Mouse (Mus musculus): ENCODE data around the gene Pgls. TPM values are rescaled to one million over a fixed set of nuclear protein-coding genes. Genes with fewer than 3 reads are reported as not detected.

The Pgls gene
- polyA plus RNA-seq, 1 experiment, result 266 TPM

GRCm38 (mm10) chr8:71591017-71591416 lies 959 bp upstream of the Pgls start:
- H3K4me3 ChIP-seq (ENCODE audit: low read depth, low read length), result peak overlapping the region; percentile 80
- no peaks in the 10 kb centered on the region; the same call in 1 of the 2 replicates for H3K27me3 ChIP-seq (ENCODE audit: control insufficient read depth, insufficient read depth, low read length)
- 30% methylated on average over 5 of the region's 5 CpGs for WGBS
- H3K27ac ChIP-seq (ENCODE audit: insufficient read depth, low read depth, low read length), result peak overlapping the region; percentile 94
- H3K4me1 ChIP-seq (ENCODE audit: control insufficient read depth, insufficient read depth, insufficient read length, low read length), result peaks cover 15% of the 10 kb centered on the region
- H3K36me3 ChIP-seq (ENCODE audit: control insufficient read depth, insufficient read depth, low read length), result no peaks in the 10 kb centered on the region
- TF ChIP-seq CTCF (IDR thresholded peaks at IDR 0.05; ENCODE audit: extremely low read depth, insufficient read length, insufficient replicate concordance, low read depth, low read length) (no peak), POLR2A (IDR thresholded peaks at IDR 0.05; ENCODE audit: low read depth, low read length) (no peak)

- H3K4me3 ChIP-seq (ENCODE audit: low read depth, low read length), result peak overlapping the region; percentile 80
- TF ChIP-seq CTCF (IDR thresholded peaks at IDR 0.05; ENCODE audit: extremely low read depth, insufficient read length, insufficient replicate concordance, low read depth, low read length) (no peak), POLR2A (IDR thresholded peaks at IDR 0.05; ENCODE audit: low read depth, low read length) (no peak)
- 4% methylated on average over 60 of the region's 60 CpGs for WGBS
- H3K4me1 ChIP-seq (ENCODE audit: control insufficient read depth, insufficient read depth, insufficient read length, low read length), result peaks cover 15% of the 10 kb centered on the region
- peak overlapping the region; percentile 94 for H3K27ac ChIP-seq (ENCODE audit: insufficient read depth, low read depth, low read length)
- no peaks in the 10 kb centered on the region; the same call in 1 of the 2 replicates for H3K27me3 ChIP-seq (ENCODE audit: control insufficient read depth, insufficient read depth, low read length)
- no peaks in the 10 kb centered on the region for H3K36me3 ChIP-seq (ENCODE audit: control insufficient read depth, insufficient read depth, low read length)
These were observed 596 bp downstream of the Pgls start for GRCm38 (mm10) chr8:71592374-71593170.

GRCm38 (mm10) chr8:71593556-71594323 lies 1.8 kb downstream of the Pgls start:
- 89% methylated on average over 8 of the region's 8 CpGs for WGBS
- Histone ChIP-seq H3K36me3 (ENCODE audit: control insufficient read depth, insufficient read depth, low read length) (no peaks in the 10 kb centered on the region), H3K27me3 (ENCODE audit: control insufficient read depth, insufficient read depth, low read length) (no peaks in the 10 kb centered on the region; the same call in 1 of the 2 replicates), H3K4me1 (ENCODE audit: control insufficient read depth, insufficient read depth, insufficient read length, low read length) (peaks cover 15% of the 10 kb centered on the region), H3K4me3 (ENCODE audit: low read depth, low read length) (no peak overlapping the region), H3K27ac (ENCODE audit: insufficient read depth, low read depth, low read length) (no peak overlapping the region)
- TF ChIP-seq CTCF (IDR thresholded peaks at IDR 0.05; ENCODE audit: extremely low read depth, insufficient read length, insufficient replicate concordance, low read depth, low read length), result no peak
- no peak for TF ChIP-seq POLR2A (IDR thresholded peaks at IDR 0.05; ENCODE audit: low read depth, low read length)

GRCm38 (mm10) chr8:71594324-71594722 lies 2.3 kb downstream of the Pgls start:
- TF ChIP-seq CTCF (IDR thresholded peaks at IDR 0.05; ENCODE audit: extremely low read depth, insufficient read length, insufficient replicate concordance, low read depth, low read length), result no peak
- no peak for TF ChIP-seq POLR2A (IDR thresholded peaks at IDR 0.05; ENCODE audit: low read depth, low read length)
- Histone ChIP-seq H3K27ac (ENCODE audit: insufficient read depth, low read depth, low read length) (no peak overlapping the region), H3K36me3 (ENCODE audit: control insufficient read depth, insufficient read depth, low read length) (no peaks in the 10 kb centered on the region), H3K4me1 (ENCODE audit: control insufficient read depth, insufficient read depth, insufficient read length, low read length) (peaks cover 15% of the 10 kb centered on the region), H3K4me3 (ENCODE audit: low read depth, low read length) (no peak overlapping the region), H3K27me3 (ENCODE audit: control insufficient read depth, insufficient read depth, low read length) (no peaks in the 10 kb centered on the region; the same call in 1 of the 2 replicates)
- WGBS, result 99% methylated on average over 4 of the region's 4 CpGs

- no peak overlapping the region for H3K27ac ChIP-seq (ENCODE audit: insufficient read depth, low read depth, low read length)
- H3K4me3 ChIP-seq (ENCODE audit: low read depth, low read length), result no peak overlapping the region
- H3K4me1 ChIP-seq (ENCODE audit: control insufficient read depth, insufficient read depth, insufficient read length, low read length), result peaks cover 10% of the 10 kb centered on the region
- H3K27me3 ChIP-seq (ENCODE audit: control insufficient read depth, insufficient read depth, low read length), result no peaks in the 10 kb centered on the region; the same call in 1 of the 2 replicates
- 11% methylated on average over 27 of the region's 27 CpGs for WGBS
- no peaks in the 10 kb centered on the region for H3K36me3 ChIP-seq (ENCODE audit: control insufficient read depth, insufficient read depth, low read length)
- TF ChIP-seq CTCF (IDR thresholded peaks at IDR 0.05; ENCODE audit: extremely low read depth, insufficient read length, insufficient replicate concordance, low read depth, low read length) (peak; percentile 98), POLR2A (IDR thresholded peaks at IDR 0.05; ENCODE audit: low read depth, low read length) (no peak)
These were observed 3.9 kb downstream of the Pgls start for GRCm38 (mm10) chr8:71595862-71596261.

GRCm38 (mm10) chr8:71596384-71596783 lies 4.4 kb downstream of the Pgls start:
- H3K36me3 ChIP-seq (ENCODE audit: control insufficient read depth, insufficient read depth, low read length), result no peaks in the 10 kb centered on the region
- TF ChIP-seq POLR2A (IDR thresholded peaks at IDR 0.05; ENCODE audit: low read depth, low read length), result no peak
- 58% methylated on average over 6 of the region's 6 CpGs for WGBS

GRCm38 (mm10) chr8:71596798-71597197 lies 4.8 kb downstream of the Pgls start:
- H3K36me3 ChIP-seq (ENCODE audit: control insufficient read depth, insufficient read depth, low read length), result no peaks in the 10 kb centered on the region
- 63% methylated on average over 4 of the region's 4 CpGs for WGBS
- H3K4me3 ChIP-seq (ENCODE audit: low read depth, low read length), result no peak overlapping the region
- H3K27me3 ChIP-seq (ENCODE audit: control insufficient read depth, insufficient read depth, low read length), result peaks cover under 1% of the 10 kb centered on the region
- H3K4me1 ChIP-seq (ENCODE audit: control insufficient read depth, insufficient read depth, insufficient read length, low read length), result peaks cover 7% of the 10 kb centered on the region
- no peak for TF ChIP-seq POLR2A (IDR thresholded peaks at IDR 0.05; ENCODE audit: low read depth, low read length)
- no peak for TF ChIP-seq CTCF (IDR thresholded peaks at IDR 0.05; ENCODE audit: extremely low read depth, insufficient read length, insufficient replicate concordance, low read depth, low read length)
- H3K27ac ChIP-seq (ENCODE audit: insufficient read depth, low read depth, low read length), result no peak overlapping the region

More at GRCm38 (mm10) chr8:71596384-71596783, 4.4 kb downstream of the Pgls start:
- H3K4me1 ChIP-seq (ENCODE audit: control insufficient read depth, insufficient read depth, insufficient read length, low read length), result peaks cover 7% of the 10 kb centered on the region
- H3K27ac ChIP-seq (ENCODE audit: insufficient read depth, low read depth, low read length), result no peak overlapping the region
- H3K27me3 ChIP-seq (ENCODE audit: control insufficient read depth, insufficient read depth, low read length), result no peaks in the 10 kb centered on the region; the same call in 1 of the 2 replicates
- H3K4me3 ChIP-seq (ENCODE audit: low read depth, low read length), result no peak overlapping the region
